Mouse (Mus musculus) bone marrow macrophage, adult 2 months (primary cell): Measurements from ENCODE around the gene Rell1.

Experiments used
- CTCF ChIP-seq: IDR thresholded peaks from 2 replicates; pipeline ENCODE4 v1.5.1; 2012; ENCODE audit warnings: low read depth, mild to moderate bottlenecking, low read length, moderate library complexity
- POLR2A ChIP-seq: IDR thresholded peaks from 2 replicates; pipeline ENCODE4 v1.6.1; 2012; ENCODE audit warnings: mild to moderate bottlenecking, low read depth, low read length, borderline replicate concordance

DNA sequence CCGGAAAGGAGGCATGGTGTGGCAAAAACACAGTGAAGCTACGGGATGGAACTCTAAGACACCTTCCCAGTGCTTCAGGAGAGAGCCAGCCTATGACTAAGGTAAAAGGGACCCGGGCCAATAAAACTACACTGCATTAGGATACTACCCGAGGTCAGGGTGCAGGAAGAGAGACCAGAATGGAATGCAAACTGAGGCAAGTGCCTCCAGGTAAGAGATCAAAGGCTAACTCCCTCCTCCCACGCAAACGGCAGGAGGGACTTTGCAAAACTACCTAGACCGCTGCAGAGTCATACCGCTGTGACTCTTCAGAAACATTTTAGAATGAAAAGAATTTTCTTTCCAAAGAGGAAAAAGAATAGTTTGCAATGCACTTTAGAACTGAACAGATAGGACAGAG lies 4.1 kb downstream of the Rell1 start:
- TF ChIP-seq CTCF (no peak), POLR2A (no peak)
